Mouse (Mus musculus): Measurements from ENCODE around the gene Ptpn21. TPM values are rescaled to one million over a fixed set of nuclear protein-coding genes. Genes with fewer than 3 reads are reported as not detected.

Ptpn21 gene
- total RNA-seq, 1 experiment = 10.4 TPM

GRCm38 (mm10) chr12:98746131-98746530, 8.9 kb upstream of the Ptpn21 start:
- Histone ChIP-seq H3K4me1 (ENCODE audit: control insufficient read depth in 2 of 2, insufficient read depth in 2 of 2, low read length in 2 of 2, poor library complexity in 1 of 2) (no peaks in the 10 kb centered on the region), H3K9ac (ENCODE audit: insufficient read depth, low read depth, low read length, poor library complexity, severe bottlenecking) (no peak overlapping the region), H3K27ac (ENCODE audit: insufficient read depth, low read depth, low read length, poor library complexity, severe bottlenecking) (no peak overlapping the region), H3K9me3 (ENCODE audit: control insufficient read depth, insufficient read depth, low read depth, low read length) (no peaks in the 10 kb centered on the region), H3K36me3 (ENCODE audit: control insufficient read depth, insufficient read depth, low read length, poor library complexity, severe bottlenecking) (no peaks in the 10 kb centered on the region), H3K4me3 (ENCODE audit: insufficient read depth in 1 of 2, low read depth in 1 of 2, low read length in 2 of 2, poor library complexity in 1 of 2, severe bottlenecking in 1 of 2) (peak overlapping the region in 1 of 2 experiments; percentile 31; a peak in 2 of 4 replicates)
- peak; percentile 51 for DNase-seq (ENCODE audit: low read depth, low spot score)
- no peak for TF ChIP-seq ZC3H11A (IDR thresholded peaks at IDR 0.05; ENCODE audit: borderline replicate concordance, low read depth, low read length)
- no peak for TF ChIP-seq MAFK (IDR thresholded peaks at IDR 0.05; ENCODE audit: insufficient read depth, low read depth, low read length)
- TF ChIP-seq CHD2 (IDR thresholded peaks at IDR 0.05; ENCODE audit: low read depth, low read length) = no peak
- TF ChIP-seq HCFC1 (IDR thresholded peaks at IDR 0.05; ENCODE audit: borderline replicate concordance, insufficient read depth, low read length) = no peak
- TF ChIP-seq ZNF384 (IDR thresholded peaks at IDR 0.05; ENCODE audit: low read depth, low read length) = no peak
- in situ Hi-C loops (cut with MboI; ENCODE audit: low sequenced_read_pairs in 2 of 2, unreplicated experiment in 2 of 2) = no loop called here

GRCm38 (mm10) chr12:98745626-98746025, 8.4 kb upstream of the Ptpn21 start:
- no peaks in the 10 kb centered on the region for H3K4me1 ChIP-seq (ENCODE audit: control insufficient read depth in 2 of 2, insufficient read depth in 2 of 2, low read length in 2 of 2, poor library complexity in 1 of 2)
- in situ Hi-C loops (cut with MboI; ENCODE audit: low sequenced_read_pairs in 2 of 2, unreplicated experiment in 2 of 2) = no loop called here
- H3K27ac ChIP-seq (ENCODE audit: insufficient read depth, low read depth, low read length, poor library complexity, severe bottlenecking) = no peak overlapping the region
- TF ChIP-seq CHD2 (IDR thresholded peaks at IDR 0.05; ENCODE audit: low read depth, low read length) (no peak), ZNF384 (IDR thresholded peaks at IDR 0.05; ENCODE audit: low read depth, low read length) (no peak), HCFC1 (IDR thresholded peaks at IDR 0.05; ENCODE audit: borderline replicate concordance, insufficient read depth, low read length) (no peak), ZC3H11A (IDR thresholded peaks at IDR 0.05; ENCODE audit: borderline replicate concordance, low read depth, low read length) (no peak), MAFK (IDR thresholded peaks at IDR 0.05; ENCODE audit: insufficient read depth, low read depth, low read length) (no peak)
- H3K36me3 ChIP-seq (ENCODE audit: control insufficient read depth, insufficient read depth, low read length, poor library complexity, severe bottlenecking) = no peaks in the 10 kb centered on the region
- H3K4me3 ChIP-seq (ENCODE audit: insufficient read depth in 1 of 2, low read depth in 1 of 2, low read length in 2 of 2, poor library complexity in 1 of 2, severe bottlenecking in 1 of 2) = no peak overlapping the region
- H3K9me3 ChIP-seq (ENCODE audit: control insufficient read depth, insufficient read depth, low read depth, low read length) = no peaks in the 10 kb centered on the region
- no peak for DNase-seq (ENCODE audit: low read depth, low spot score)
- H3K9ac ChIP-seq (ENCODE audit: insufficient read depth, low read depth, low read length, poor library complexity, severe bottlenecking) = no peak overlapping the region

GRCm38 (mm10) chr12:98741011-98741501, 3.9 kb upstream of the Ptpn21 start:
- Histone ChIP-seq H3K4me1 (ENCODE audit: control insufficient read depth in 2 of 2, insufficient read depth in 2 of 2, low read length in 2 of 2, poor library complexity in 1 of 2) (peaks cover 2 to 5% of the 10 kb centered on the region in 2 experiments; a peak in 2 of 4 replicates), H3K4me3 (ENCODE audit: insufficient read depth in 1 of 2, low read depth in 1 of 2, low read length in 2 of 2, poor library complexity in 1 of 2, severe bottlenecking in 1 of 2) (no peak overlapping the region), H3K36me3 (ENCODE audit: control insufficient read depth, insufficient read depth, low read length, poor library complexity, severe bottlenecking) (no peaks in the 10 kb centered on the region), H3K9ac (ENCODE audit: insufficient read depth, low read depth, low read length, poor library complexity, severe bottlenecking) (no peak overlapping the region), H3K27ac (ENCODE audit: insufficient read depth, low read depth, low read length, poor library complexity, severe bottlenecking) (no peak overlapping the region), H3K9me3 (ENCODE audit: control insufficient read depth, insufficient read depth, low read depth, low read length) (no peaks in the 10 kb centered on the region)
- TF ChIP-seq MAFK (IDR thresholded peaks at IDR 0.05; ENCODE audit: insufficient read depth, low read depth, low read length) (no peak), CHD2 (IDR thresholded peaks at IDR 0.05; ENCODE audit: low read depth, low read length) (no peak), HCFC1 (IDR thresholded peaks at IDR 0.05; ENCODE audit: borderline replicate concordance, insufficient read depth, low read length) (no peak), ZC3H11A (IDR thresholded peaks at IDR 0.05; ENCODE audit: borderline replicate concordance, low read depth, low read length) (no peak), ZNF384 (IDR thresholded peaks at IDR 0.05; ENCODE audit: low read depth, low read length) (no peak)
- in situ Hi-C loops (cut with MboI; ENCODE audit: low sequenced_read_pairs in 2 of 2, unreplicated experiment in 2 of 2) = no loop called here
- DNase-seq (ENCODE audit: low read depth, low spot score) = no peak

GRCm38 (mm10) chr12:98737801-98738350, 671 bp upstream of the Ptpn21 start:
- in situ Hi-C loops (cut with MboI; ENCODE audit: low sequenced_read_pairs in 2 of 2, unreplicated experiment in 2 of 2) = no loop called here
- H3K27ac ChIP-seq (ENCODE audit: insufficient read depth, low read depth, low read length, poor library complexity, severe bottlenecking) = no peak overlapping the region
- peaks cover 5 to 6% of the 10 kb centered on the region in 2 experiments; a peak in 3 of 4 replicates for H3K4me1 ChIP-seq (ENCODE audit: control insufficient read depth in 2 of 2, insufficient read depth in 2 of 2, low read length in 2 of 2, poor library complexity in 1 of 2)
- no peak for DNase-seq (ENCODE audit: low read depth, low spot score)
- no peaks in the 10 kb centered on the region for H3K9me3 ChIP-seq (ENCODE audit: control insufficient read depth, insufficient read depth, low read depth, low read length)
- H3K9ac ChIP-seq (ENCODE audit: insufficient read depth, low read depth, low read length, poor library complexity, severe bottlenecking) = peak overlapping the region; percentile 94
- TF ChIP-seq ZNF384 (IDR thresholded peaks at IDR 0.05; ENCODE audit: low read depth, low read length) (no peak), HCFC1 (IDR thresholded peaks at IDR 0.05; ENCODE audit: borderline replicate concordance, insufficient read depth, low read length) (no peak), MAFK (IDR thresholded peaks at IDR 0.05; ENCODE audit: insufficient read depth, low read depth, low read length) (no peak), ZC3H11A (IDR thresholded peaks at IDR 0.05; ENCODE audit: borderline replicate concordance, low read depth, low read length) (no peak), CHD2 (IDR thresholded peaks at IDR 0.05; ENCODE audit: low read depth, low read length) (no peak)
- no peaks in the 10 kb centered on the region for H3K36me3 ChIP-seq (ENCODE audit: control insufficient read depth, insufficient read depth, low read length, poor library complexity, severe bottlenecking)
- peak overlapping the region; percentile 69 to 90 for H3K4me3 ChIP-seq (ENCODE audit: insufficient read depth in 1 of 2, low read depth in 1 of 2, low read length in 2 of 2, poor library complexity in 1 of 2, severe bottlenecking in 1 of 2)
